Comparison of ENCODE assay signal across 10 mouse cellular contexts in the genomic region with DNA sequence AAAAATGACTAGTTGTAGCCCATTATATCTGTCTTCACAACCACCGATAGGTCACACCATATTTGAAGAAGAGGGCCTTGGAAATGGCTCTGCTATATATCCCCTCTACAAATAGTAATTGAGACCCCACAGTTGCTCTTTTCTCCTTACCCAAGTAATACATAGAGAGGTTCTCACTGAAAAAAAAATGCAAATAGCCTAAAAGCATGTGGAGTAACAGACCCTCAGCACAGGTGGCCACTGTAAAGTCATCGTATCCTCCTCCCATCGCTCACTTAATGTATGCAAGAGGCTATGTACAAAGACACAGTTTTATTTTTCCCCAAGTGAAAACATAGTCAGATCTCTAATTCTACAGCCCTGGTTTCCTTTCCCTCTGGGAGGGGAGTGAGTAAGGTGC. TPM values are rescaled to one million over a fixed set of nuclear protein-coding genes. Genes with fewer than 3 reads are reported as not detected.
DNase-seq lines count a peak whose midpoint lies in the region; ATAC-seq and TF ChIP-seq lines count a peak whose summit lies in the region.
"Had no signal": no experiment of that assay in that cellular context is flagged by ENCODE, and none has a peak within 500 bp of the region (broad histone marks: within the 10 kb centered on the region; RNA-seq: fewer than 3 reads in every experiment).

No protein-coding gene starts in this region.

- ATAC-seq in kidney, embryonic 15.5 days (replicated peaks; ENCODE audit: low FRiP score) = no peak
- ATAC-seq in embryonic facial prominence, embryonic 12.5 days (ENCODE audit: insufficient number of reproducible peaks, insufficient read depth, low FRiP score, low TSS enrichment) = no peak
- ATAC-seq in forebrain, postnatal 0 days = no peak
- no peak for ATAC-seq in midbrain, embryonic 13.5 days

- H3K4me1 ChIP-seq in kidney, embryonic 15.5 days = peaks cover 67% of the 10 kb centered on the region
- peaks cover 62% of the 10 kb centered on the region for H3K4me1 ChIP-seq in embryonic facial prominence, embryonic 12.5 days
- H3K4me1 ChIP-seq in forebrain, postnatal 0 days (ENCODE audit: insufficient read depth) = peaks cover 14% of the 10 kb centered on the region
- H3K4me1 ChIP-seq in midbrain, embryonic 13.5 days (replicated peaks) = peaks cover 63% of the 10 kb centered on the region

- no peaks in the 10 kb centered on the region for H3K9me3 ChIP-seq in kidney, embryonic 15.5 days (replicated peaks)
- no peaks in the 10 kb centered on the region for H3K9me3 ChIP-seq in embryonic facial prominence, embryonic 12.5 days
- no peaks in the 10 kb centered on the region for H3K9me3 ChIP-seq in forebrain, postnatal 0 days (ENCODE audit: low read length)
- H3K9me3 ChIP-seq in midbrain, embryonic 13.5 days = no peaks in the 10 kb centered on the region

- 74% methylated on average over 3 of the region's 3 CpGs for WGBS in kidney, embryonic 15.5 days
- WGBS in embryonic facial prominence, embryonic 12.5 days = 70% methylated on average over 3 of the region's 3 CpGs
- 56% methylated on average over 3 of the region's 3 CpGs for WGBS in forebrain, postnatal 0 days
- WGBS in midbrain, embryonic 13.5 days = 80% methylated on average over 3 of the region's 3 CpGs

- peak overlapping the region; percentile 97 for H3K27ac ChIP-seq in kidney, embryonic 15.5 days
- peak overlapping the region; percentile 99 for H3K27ac ChIP-seq in embryonic facial prominence, embryonic 12.5 days
- H3K27ac ChIP-seq in forebrain, postnatal 0 days (ENCODE audit: low read depth, low read length) = no peak overlapping the region
- no peak overlapping the region; the same call in 1 of the 2 replicates for H3K27ac ChIP-seq in midbrain, embryonic 13.5 days

- TF ChIP-seq CTCF in forebrain, postnatal 0 days (IDR thresholded peaks at IDR 0.05; ENCODE audit: low read depth) = no peak

- H3K4me2 ChIP-seq in kidney, embryonic 15.5 days = peak overlapping the region; percentile 74
- peak overlapping the region; percentile 68 for H3K4me2 ChIP-seq in embryonic facial prominence, embryonic 12.5 days (replicated peaks)
- 0 out of 2 replicates have a peak overlapping the region, but pooled peaks have one; percentile 81 for H3K4me2 ChIP-seq in forebrain, postnatal 0 days (ENCODE audit: low read depth)
- H3K4me2 ChIP-seq in midbrain, embryonic 13.5 days (replicated peaks) = peak overlapping the region; percentile 74; the same call in 1 of the 2 replicates

- H3K9ac ChIP-seq in kidney, embryonic 15.5 days = no peak overlapping the region
- H3K9ac ChIP-seq in embryonic facial prominence, embryonic 12.5 days = 0 out of 2 replicates have a peak overlapping the region, but pooled peaks have one; percentile 100
- H3K9ac ChIP-seq in forebrain, postnatal 0 days = no peak overlapping the region
- peak overlapping the region; percentile 100 for H3K9ac ChIP-seq in midbrain, embryonic 13.5 days (replicated peaks)

- H3K27me3 ChIP-seq in kidney, embryonic 15.5 days = no peaks in the 10 kb centered on the region
- H3K27me3 ChIP-seq in embryonic facial prominence, embryonic 12.5 days = no peaks in the 10 kb centered on the region
- H3K27me3 ChIP-seq in forebrain, postnatal 0 days (ENCODE audit: insufficient read depth, low read length) = no peaks in the 10 kb centered on the region
- H3K27me3 ChIP-seq in midbrain, embryonic 13.5 days = no peaks in the 10 kb centered on the region; the same call in 1 of the 2 replicates

- H3K4me3 ChIP-seq in kidney, embryonic 15.5 days (replicated peaks) = no peak overlapping the region
- H3K4me3 ChIP-seq in embryonic facial prominence, embryonic 12.5 days = peak overlapping the region; percentile 99
- H3K4me3 ChIP-seq in forebrain, postnatal 0 days (ENCODE audit: low read depth, low read length) = no peak overlapping the region
- 0 out of 2 replicates have a peak overlapping the region, but pooled peaks have one; percentile 97 for H3K4me3 ChIP-seq in midbrain, embryonic 13.5 days (replicated peaks)

- no peak for DNase-seq in kidney, postnatal 4 days
- no peak for DNase-seq in forebrain, postnatal 0 days
- DNase-seq in left cerebral cortex, adult 11 months (ENCODE audit: low spot score) = no peak
- no peak for DNase-seq in urinary bladder, postnatal 25 days (ENCODE audit: low spot score)
- no peak for DNase-seq in right cerebral cortex, postnatal 10 days (ENCODE audit: low spot score in 2 of 2)
- DNase-seq: adrenal gland, postnatal 25 days; thymus, adult 18-20 months had no signal

- H3K36me3 ChIP-seq in kidney, embryonic 15.5 days = no peaks in the 10 kb centered on the region
- no peaks in the 10 kb centered on the region for H3K36me3 ChIP-seq in embryonic facial prominence, embryonic 12.5 days
- H3K36me3 ChIP-seq in forebrain, postnatal 0 days (ENCODE audit: insufficient read depth) = no peaks in the 10 kb centered on the region
- H3K36me3 ChIP-seq in midbrain, embryonic 13.5 days = no peaks in the 10 kb centered on the region

RNA-seq across cellular contexts. Expression of gene Rai1, which starts 2.6 kb away (rescaled TPM):
- 21.4 and 23.4 TPM in 2 replicates for polyA plus RNA-seq in kidney, embryonic 15.5 days (2015; fragmentation: Nextera tagmentation; extraction: Ambion mirVana)
- 35.6 and 36.4 TPM in 2 replicates for polyA plus RNA-seq in embryonic facial prominence, embryonic 12.5 days (2016; fragmentation: Nextera tagmentation; extraction: Ambion mirVana)
- 50.9 and 60.7 TPM in 2 replicates for total RNA-seq in forebrain, postnatal 0 days (2014; rRNA removed)
- 16.6 and 21.2 TPM in 2 replicates for polyA plus RNA-seq in forebrain, postnatal 0 days (2015; fragmentation: Nextera tagmentation; extraction: Ambion mirVana)
- 32.7 and 33.8 TPM in 2 replicates for polyA plus RNA-seq in midbrain, embryonic 13.5 days (2015; fragmentation: Nextera tagmentation; extraction: Ambion mirVana)

Comparison
In these comparisons a context has a peak if more than half of its experiments do, and no peak if none do; other contexts are left out.
1. H3K27ac ChIP-seq: peak in kidney, embryonic 15.5 days (single experiment) and embryonic facial prominence, embryonic 12.5 days (single experiment); none in forebrain, postnatal 0 days (single experiment) and midbrain, embryonic 13.5 days (single experiment).
2. H3K4me3 ChIP-seq: peak in embryonic facial prominence, embryonic 12.5 days (single experiment) and midbrain, embryonic 13.5 days (single experiment); none in kidney, embryonic 15.5 days (single experiment) and forebrain, postnatal 0 days (single experiment).
3. H3K9ac ChIP-seq: peak in embryonic facial prominence, embryonic 12.5 days (single experiment) and midbrain, embryonic 13.5 days (single experiment); none in kidney, embryonic 15.5 days (single experiment) and forebrain, postnatal 0 days (single experiment).
4. Peak in every context shown above with its lines, with median percentiles within 50 percentile points of each other: H3K4me2 ChIP-seq.